Mouse (Mus musculus) forebrain, embryonic 10.5 days (tissue): Measurements from ENCODE around the gene Pop5. TPM values are rescaled to one million over a fixed set of nuclear protein-coding genes. Genes with fewer than 3 reads are reported as not detected.

ENCODE experiments used
- DNase-seq: peaks from one replicate; pipeline ENCODE4 v3.0.0-alpha.2; 2017; ENCODE audit warnings: low spot score; ENCODE audit errors: extremely low spot score
- H3K27ac ChIP-seq: fragments of 300-500 bp; sonication (generic); 2 replicates; pipeline ENCODE4 v1.5.1; 2016; ENCODE audit warnings: mild to moderate bottlenecking
- H3K27me3 ChIP-seq: fragments of 300-500 bp; sonication (generic); 2 replicates; pipeline ENCODE4 v1.6.1; 2016; ENCODE audit warnings: mild to moderate bottlenecking; ENCODE audit not compliant: poor library complexity, severe bottlenecking
- H3K36me3 ChIP-seq: fragments of 300-500 bp; sonication (generic); replicated peaks from 2 replicates; pipeline ENCODE4 v1.6.1; 2016; ENCODE audit warnings: mild to moderate bottlenecking, moderate library complexity
- H3K4me1 ChIP-seq: fragments of 300-500 bp; sonication (generic); 2 replicates; pipeline ENCODE4 v1.6.1; 2016
- H3K4me3 ChIP-seq: fragments of 300-500 bp; sonication (generic); 2 replicates; pipeline ENCODE4 v1.5.1; 2016; ENCODE audit warnings: mild to moderate bottlenecking, moderate library complexity
- H3K9me3 ChIP-seq: fragments of 300-500 bp; sonication (generic); 2 replicates; pipeline ENCODE4 v1.6.1; 2016; ENCODE audit warnings: mild to moderate bottlenecking, moderate library complexity
- WGBS: fragments of 180-500 bp; shearing (Covaris S2); methylation state at CpG from one replicate; pipeline ENCODE4 v1.1.7; 2016; 5-methylcytosine and 5-hydroxymethylcytosine counted together
- polyA plus RNA-seq: library from polyadenylated mRNA; unstranded; fragments of >200 nt; fragmentation: Nextera tagmentation; extraction: Ambion mirVana; gene quantifications from 2 replicates; pipeline ENCODE4 v1.2.1, GENCODE M21; 2016

The Pop5 gene
- polyA plus RNA-seq, 1 experiment from 2014 or later, result 119 TPM

DNA sequence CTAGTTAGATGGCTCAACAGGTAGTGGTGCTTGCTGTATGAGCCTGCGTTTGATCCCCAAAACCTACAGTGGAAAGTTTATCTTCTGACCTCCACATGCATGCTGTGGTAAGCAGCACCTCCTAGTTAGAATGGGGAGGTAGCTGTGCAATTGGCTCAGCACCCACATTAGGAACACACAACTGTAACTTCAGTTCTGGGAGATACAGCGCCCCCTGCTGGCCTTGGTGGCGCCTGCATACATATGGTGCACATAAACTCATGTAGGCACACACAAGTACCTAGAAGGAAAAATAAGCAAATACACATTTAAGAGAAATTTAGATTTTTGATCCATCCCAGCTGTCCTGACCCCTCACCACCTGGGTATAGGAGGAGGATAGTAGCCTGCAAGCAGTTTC is 13.2 kb upstream of the Pop5 start:
- H3K9me3 ChIP-seq, result peaks cover 7% of the 10 kb centered on the region; the same call in 1 of the 2 replicates
- no peaks in the 10 kb centered on the region for H3K36me3 ChIP-seq
- H3K4me3 ChIP-seq, result no peak overlapping the region
- H3K27ac ChIP-seq, result no peak overlapping the region
- H3K4me1 ChIP-seq, result peaks cover 21% of the 10 kb centered on the region
- no peak for DNase-seq
- 71% methylated on average over 3 of the region's 3 CpGs for WGBS
- 0 out of 2 replicates have a peak, but pooled peaks cover 29% of the 10 kb centered on the region for H3K27me3 ChIP-seq

GRCm38 (mm10) chr5:115230830-115231551 is 4.6 kb upstream of the Pop5 start:
- H3K4me1 ChIP-seq, result peaks cover 23% of the 10 kb centered on the region

GRCm38 (mm10) chr5:115231552-115232120 is 4.0 kb upstream of the Pop5 start:
- peaks cover 23% of the 10 kb centered on the region for H3K4me1 ChIP-seq
- H3K27me3 ChIP-seq, result peaks cover 61% of the 10 kb centered on the region
- DNase-seq, result no peak
- 51% methylated on average over 16 of the region's 16 CpGs for WGBS
- no peaks in the 10 kb centered on the region for H3K9me3 ChIP-seq
- H3K27ac ChIP-seq, result no peak overlapping the region
- H3K4me3 ChIP-seq, result no peak overlapping the region
- no peaks in the 10 kb centered on the region for H3K36me3 ChIP-seq

More at GRCm38 (mm10) chr5:115230830-115231551, 4.6 kb upstream of the Pop5 start:
- 53% methylated on average over 15 of the region's 15 CpGs for WGBS
- no peaks in the 10 kb centered on the region for H3K36me3 ChIP-seq
- no peak overlapping the region for H3K27ac ChIP-seq
- H3K27me3 ChIP-seq, result peaks cover 56% of the 10 kb centered on the region
- no peak for DNase-seq
- no peak overlapping the region for H3K4me3 ChIP-seq
- H3K9me3 ChIP-seq, result no peaks in the 10 kb centered on the region

- H3K4me1 ChIP-seq, result peaks cover 26% of the 10 kb centered on the region
- H3K27me3 ChIP-seq, result peaks cover 65% of the 10 kb centered on the region
- H3K4me3 ChIP-seq, result no peak overlapping the region
- no peak overlapping the region for H3K27ac ChIP-seq
- no peaks in the 10 kb centered on the region for H3K9me3 ChIP-seq
- 86% methylated on average over 6 of the region's 6 CpGs for WGBS
- DNase-seq, result no peak
- H3K36me3 ChIP-seq, result no peaks in the 10 kb centered on the region
Observed at GRCm38 (mm10) chr5:115232516-115232915, 3.1 kb upstream of the Pop5 start.

GRCm38 (mm10) chr5:115233031-115233780 is 2.4 kb upstream of the Pop5 start:
- WGBS, result 94% methylated on average over 14 of the region's 14 CpGs
- DNase-seq, result no peak
- Histone ChIP-seq H3K27ac (no peak overlapping the region), H3K9me3 (no peaks in the 10 kb centered on the region), H3K4me1 (peaks cover 33% of the 10 kb centered on the region), H3K27me3 (peaks cover 65% of the 10 kb centered on the region), H3K4me3 (no peak overlapping the region), H3K36me3 (no peaks in the 10 kb centered on the region)

DNA sequence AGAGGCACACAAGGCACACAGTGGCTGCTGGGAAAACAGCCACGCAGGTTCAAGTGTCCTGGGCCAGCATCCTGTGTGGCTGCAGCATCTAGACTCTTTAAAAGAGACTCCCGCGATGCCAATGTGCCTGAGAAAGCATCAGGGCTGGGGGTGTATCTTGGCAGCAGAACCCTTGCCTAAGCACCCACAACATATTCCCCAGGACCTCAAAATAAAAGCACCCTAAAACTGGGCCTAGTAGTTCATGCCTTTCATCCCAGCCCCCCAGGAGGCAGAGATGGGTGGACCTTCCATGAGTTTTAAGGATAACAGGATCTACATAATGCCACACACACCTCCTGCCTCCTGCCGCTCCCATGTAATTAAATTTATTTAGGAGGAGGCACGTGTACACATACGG is 1.1 kb upstream of the Pop5 start:
- Histone ChIP-seq H3K4me3 (peak overlapping the region; percentile 61; the same call in 1 of the 2 replicates), H3K27me3 (peaks cover 63% of the 10 kb centered on the region)
- 35% methylated on average over 6 of the region's 6 CpGs for WGBS

DNA sequence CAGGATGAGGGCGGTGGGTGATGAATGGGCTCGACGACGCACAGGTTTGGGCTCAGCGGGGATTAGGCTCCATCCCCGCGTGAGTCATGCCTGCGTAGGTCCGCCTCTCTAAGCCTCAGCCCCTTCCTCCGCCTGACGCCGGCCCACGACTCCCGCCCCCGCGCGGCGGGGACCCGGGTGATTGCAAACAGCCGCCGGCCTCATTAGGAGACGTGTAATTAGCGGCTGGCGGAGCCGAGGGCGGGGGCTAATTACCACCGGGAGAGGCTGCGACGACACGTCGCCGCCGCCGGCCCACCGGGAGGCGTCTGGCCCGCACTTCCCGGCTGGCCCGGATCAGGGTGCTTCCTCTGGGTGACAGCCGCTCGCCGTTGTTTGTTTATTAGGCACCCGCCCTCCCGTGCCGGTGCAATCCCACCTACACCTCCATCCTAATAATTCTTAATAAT is 289 bp upstream of the Pop5 start:
- Histone ChIP-seq H3K9me3 (no peaks in the 10 kb centered on the region), H3K36me3 (peaks cover 9% of the 10 kb centered on the region), H3K27ac (peak overlapping the region; percentile 72), H3K4me3 (peak overlapping the region; percentile 61), H3K4me1 (peaks cover 44% of the 10 kb centered on the region), H3K27me3 (peaks cover 62% of the 10 kb centered on the region)
- DNase-seq, result peak; percentile 48
- WGBS, result under 1% methylated on average over 45 of the region's 45 CpGs

More for the DNA sequence above, 1.1 kb upstream of the Pop5 start:
- Histone ChIP-seq H3K9me3 (no peaks in the 10 kb centered on the region), H3K27ac (no peak overlapping the region), H3K4me1 (peaks cover 44% of the 10 kb centered on the region), H3K36me3 (peaks cover under 1% of the 10 kb centered on the region; the same call in 1 of the 2 replicates)
- DNase-seq, result no peak

DNA sequence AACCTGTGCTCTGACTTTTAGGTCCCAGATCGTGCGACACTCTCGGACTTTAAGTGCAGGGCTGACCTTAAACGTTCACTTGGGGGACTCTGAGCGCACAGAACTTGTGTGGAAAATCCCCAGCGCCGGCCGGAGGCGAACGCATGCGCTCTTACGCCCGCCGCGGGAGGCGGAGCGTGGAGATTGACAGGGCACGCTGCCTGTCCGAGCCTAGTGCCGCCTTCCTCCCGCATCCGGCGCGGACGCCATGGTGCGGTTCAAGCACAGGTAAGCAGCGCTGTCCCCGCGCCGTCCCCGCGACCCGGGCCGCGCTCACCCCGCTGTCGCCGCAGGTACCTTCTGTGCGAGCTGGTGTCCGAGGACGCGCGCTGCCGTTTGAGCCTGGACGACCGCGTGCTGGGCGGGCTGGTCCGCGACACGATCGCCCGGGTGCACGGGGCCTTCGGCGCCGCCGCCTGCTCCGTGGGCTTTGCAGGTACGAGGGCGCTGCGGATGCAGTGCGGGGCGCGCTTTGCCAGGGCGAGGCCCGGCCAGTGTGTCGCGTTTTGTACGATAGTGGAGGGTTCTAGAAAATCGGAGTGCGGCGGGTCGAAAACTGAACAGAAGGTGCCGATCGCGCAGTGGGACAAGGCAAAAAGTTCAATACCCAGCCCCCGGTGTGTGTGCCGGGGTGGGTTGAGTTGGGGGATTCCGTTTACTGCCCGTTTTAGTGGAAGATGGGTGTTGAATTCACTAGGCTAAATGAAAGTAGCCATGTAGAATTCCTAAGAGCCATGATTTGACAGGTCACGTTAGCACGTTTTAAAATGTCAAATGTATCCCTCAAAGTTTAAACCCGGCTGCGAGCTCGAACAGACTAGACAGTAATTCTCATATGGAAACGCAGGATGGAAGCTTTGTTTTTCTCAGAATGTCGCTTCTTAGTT is 2.4 kb downstream of the Pop5 start:
- peak; percentile 86 for DNase-seq
- Histone ChIP-seq H3K4me1 (peaks cover 35% of the 10 kb centered on the region), H3K9me3 (no peaks in the 10 kb centered on the region), H3K27me3 (peaks cover 38% of the 10 kb centered on the region), H3K27ac (peak overlapping the region; percentile 84), H3K36me3 (peaks cover 36% of the 10 kb centered on the region), H3K4me3 (peak overlapping the region; percentile 86)
- under 1% methylated on average over 88 of the region's 88 CpGs for WGBS

DNA sequence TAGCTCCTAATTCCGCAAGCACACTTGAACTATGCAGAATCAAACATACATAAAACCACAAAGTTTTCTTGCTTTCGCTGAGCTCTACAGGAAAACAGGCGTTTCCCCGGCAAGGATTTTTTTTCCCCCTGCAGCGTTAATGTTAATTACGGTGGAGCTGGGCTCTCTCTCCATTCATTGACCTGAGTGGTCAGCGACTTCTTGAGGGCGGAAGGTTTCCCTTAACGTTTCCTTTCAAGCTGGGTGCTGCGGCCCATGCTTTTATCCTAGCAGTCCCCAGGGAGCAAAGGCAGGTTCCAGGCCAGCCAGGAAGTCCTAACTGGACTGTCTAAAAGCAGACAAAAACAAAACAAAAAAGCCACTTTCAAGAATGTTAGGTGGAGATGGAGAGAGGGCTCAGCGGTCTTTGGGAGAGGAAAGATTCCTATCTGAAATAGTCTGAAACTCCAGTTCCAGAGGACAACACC is 3.1 kb downstream of the Pop5 start:
- Histone ChIP-seq H3K4me1 (peaks cover 35% of the 10 kb centered on the region), H3K36me3 (peaks cover 43% of the 10 kb centered on the region), H3K27me3 (peaks cover 31% of the 10 kb centered on the region), H3K27ac (no peak overlapping the region), H3K4me3 (peak overlapping the region; percentile 86), H3K9me3 (no peaks in the 10 kb centered on the region)
- 6% methylated on average over 11 of the region's 11 CpGs for WGBS
- DNase-seq, result no peak

DNA sequence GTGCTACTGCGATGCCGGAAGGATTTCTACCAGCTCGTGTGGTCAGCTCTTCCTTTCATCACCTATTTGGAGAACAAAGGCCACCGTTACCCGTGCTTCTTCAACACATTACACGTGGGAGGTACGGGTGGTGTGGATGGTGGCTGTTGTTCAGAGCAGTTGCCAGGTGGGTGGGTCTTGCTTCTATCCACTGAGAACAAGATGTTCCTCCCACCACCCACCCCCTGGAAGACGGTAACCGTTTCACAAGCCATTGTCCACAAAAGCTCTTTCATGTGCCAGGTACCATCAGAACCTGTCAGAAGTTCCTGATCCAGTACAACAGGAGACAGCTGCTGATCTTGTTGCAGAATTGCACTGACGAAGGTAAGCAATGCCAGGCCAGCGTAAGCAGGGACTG is 4.6 kb downstream of the Pop5 start:
- Histone ChIP-seq H3K27ac (no peak overlapping the region), H3K27me3 (peaks cover 17% of the 10 kb centered on the region), H3K4me3 (no peak overlapping the region), H3K4me1 (peaks cover 27% of the 10 kb centered on the region), H3K9me3 (no peaks in the 10 kb centered on the region), H3K36me3 (peaks cover 57% of the 10 kb centered on the region)
- DNase-seq, result no peak
- 94% methylated on average over 11 of the region's 11 CpGs for WGBS

DNA sequence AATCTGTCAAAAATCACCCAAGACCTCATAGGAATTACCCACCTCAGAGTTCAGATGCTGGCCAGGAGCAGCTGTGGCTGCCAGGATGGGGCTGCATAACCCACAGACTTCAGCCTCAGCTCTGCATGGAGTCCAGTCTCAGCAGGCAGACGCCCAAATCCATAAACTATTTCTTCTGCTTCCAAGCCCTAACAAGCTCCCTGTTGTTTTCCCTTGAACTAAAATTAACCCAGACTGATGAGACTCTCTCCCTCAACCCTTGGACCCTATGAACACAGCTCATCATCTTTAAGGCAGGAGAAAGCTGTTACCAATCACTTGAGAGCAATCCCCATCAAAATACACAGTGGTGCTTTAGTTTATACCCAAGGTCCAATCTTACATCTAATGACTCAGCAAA is 19.8 kb downstream of the Pop5 start:
- no peak for DNase-seq
- Histone ChIP-seq H3K4me3 (no peak overlapping the region), H3K36me3 (peaks cover 77% of the 10 kb centered on the region), H3K9me3 (no peaks in the 10 kb centered on the region), H3K27ac (no peak overlapping the region), H3K4me1 (no peaks in the 10 kb centered on the region), H3K27me3 (no peaks in the 10 kb centered on the region)
- WGBS, result 83% methylated on average over 1 of the region's 1 CpGs
